Mouse (Mus musculus) ES-E14 (cell line): ENCODE data around the gene Mcfd2.

Source experiments
- HCFC1 ChIP-seq: IDR thresholded peaks from 2 replicates; pipeline ENCODE4 v1.6.1; 2012; ENCODE audit warnings: low read length, inconsistent platforms, borderline replicate concordance; ENCODE audit not compliant: insufficient read depth
- ZC3H11A ChIP-seq: IDR thresholded peaks from 2 replicates; pipeline ENCODE4 v1.6.1; 2012; ENCODE audit warnings: low read depth, mild to moderate bottlenecking, inconsistent platforms, low read length, borderline replicate concordance
- ZNF384 ChIP-seq: IDR thresholded peaks from 2 replicates; pipeline ENCODE4 v1.6.1; 2012; ENCODE audit warnings: low read depth, low read length, inconsistent platforms

- TF ChIP-seq ZNF384, result no peak
- TF ChIP-seq ZC3H11A, result no peak
- TF ChIP-seq HCFC1, result no peak
Measured at GRCm38 (mm10) chr17:87246103-87246502, 19.6 kb downstream of the Mcfd2 start.
